Mouse (Mus musculus) lung, embryonic 14.5 days (tissue): ENCODE measurements around the gene Ndufa3. TPM values are rescaled to one million over a fixed set of nuclear protein-coding genes. Genes with fewer than 3 reads are reported as not detected.

Experiments used
- ATAC-seq: fragments of 200-750 bp; cut with Nextera tagmentation; 2 replicates; pipeline ENCODE4 v1.8.0; 2017; ENCODE audit warnings: mild to moderate bottlenecking, moderate TSS enrichment, moderate library complexity; ENCODE audit not compliant: insufficient read depth
- DNase-seq: peaks from one replicate; pipeline ENCODE4 v3.0.0-alpha.2; 2015
- H3K27ac ChIP-seq: fragments of 300-500 bp; sonication (generic); 2 replicates; pipeline ENCODE4 v1.5.1; 2014; ENCODE audit warnings: low read depth, mild to moderate bottlenecking, moderate library complexity
- H3K27me3 ChIP-seq: fragments of 300-500 bp; sonication (generic); 2 replicates; pipeline ENCODE4 v1.6.1; 2014; ENCODE audit warnings: low read length, control low read depth; ENCODE audit not compliant: insufficient read depth
- H3K36me3 ChIP-seq: fragments of 300-500 bp; sonication (generic); 2 replicates; pipeline ENCODE4 v1.6.1; 2014; ENCODE audit warnings: control low read depth; ENCODE audit not compliant: insufficient read depth
- H3K4me1 ChIP-seq: fragments of 300-500 bp; sonication (generic); 2 replicates; pipeline ENCODE4 v1.6.1; 2014; ENCODE audit warnings: antibody characterized with exemption, control low read depth; ENCODE audit not compliant: insufficient read depth
- H3K4me2 ChIP-seq: fragments of 300-500 bp; sonication (generic); 2 replicates; pipeline ENCODE4 v1.6.1; 2014; ENCODE audit warnings: mild to moderate bottlenecking
- H3K4me3 ChIP-seq: fragments of 300-500 bp; sonication (generic); 2 replicates; pipeline ENCODE4 v1.5.1; 2014; ENCODE audit warnings: low read depth, low read length
- H3K9ac ChIP-seq: fragments of 300-500 bp; sonication (generic); 2 replicates; pipeline ENCODE4 v1.6.1; 2014
- H3K9me3 ChIP-seq: fragments of 300-500 bp; sonication (generic); 2 replicates; pipeline ENCODE4 v1.6.1; 2016; ENCODE audit warnings: low read depth, low read length, control low read depth
- CTCF ChIP-seq: IDR thresholded peaks from 2 replicates; pipeline ENCODE4 v1.5.1; 2016; ENCODE audit warnings: antibody characterized with exemption, low read depth
- WGBS: fragments of 180-500 bp; shearing (Covaris S2); extraction: QIAGEN DNeasy Blood & Tissue Kit; methylation state at CpG from one replicate; pipeline ENCODE4 v1.1.7; 2014; 5-methylcytosine and 5-hydroxymethylcytosine counted together
- microRNA-seq: library from miRNA; unstranded; fragments of <30 nt; microRNA quantifications from one replicate; pipeline ENCODE4, GENCODE M21; 2016; ENCODE audit warnings: borderline number of aligned reads
- polyA plus RNA-seq: library from polyadenylated mRNA; unstranded; fragments of >200 nt; fragmentation: Nextera tagmentation; extraction: Ambion mirVana; gene quantifications from 2 replicates; pipeline ENCODE4 v1.2.1, GENCODE M21; 2014

The Ndufa3 gene
- polyA plus RNA-seq, 1 experiment from 2014 or later: 511 TPM

- Histone ChIP-seq H3K9ac (peak within 1 kb of the TSS; percentile 69), H3K27ac (peak within 1 kb of the TSS; percentile 89), H3K27me3 (no peaks in the 10 kb centered on the region), H3K4me3 (peak within 1 kb of the TSS; percentile 59), H3K4me1 (0 out of 2 replicates have a peak, but pooled peaks cover 3% of the 10 kb centered on the region), H3K9me3 (no peaks in the 10 kb centered on the region), H3K4me2 (peak within 1 kb of the TSS; percentile 82), H3K36me3 (peaks cover 32% of the 10 kb centered on the region)
- DNase-seq: peak; percentile 99
- TF ChIP-seq CTCF: no peak
- ATAC-seq: peak; percentile 99
- 2% methylated on average over 45 of the region's 45 CpGs for WGBS
Observed at GRCm38 (mm10) chr7:3665215-3666114, 48.3 kb downstream of the Ndufa3 start, which contains the start of gene Leng1. Gene Leng1 (minus strand): TSS chr7:3665840.

DNA sequence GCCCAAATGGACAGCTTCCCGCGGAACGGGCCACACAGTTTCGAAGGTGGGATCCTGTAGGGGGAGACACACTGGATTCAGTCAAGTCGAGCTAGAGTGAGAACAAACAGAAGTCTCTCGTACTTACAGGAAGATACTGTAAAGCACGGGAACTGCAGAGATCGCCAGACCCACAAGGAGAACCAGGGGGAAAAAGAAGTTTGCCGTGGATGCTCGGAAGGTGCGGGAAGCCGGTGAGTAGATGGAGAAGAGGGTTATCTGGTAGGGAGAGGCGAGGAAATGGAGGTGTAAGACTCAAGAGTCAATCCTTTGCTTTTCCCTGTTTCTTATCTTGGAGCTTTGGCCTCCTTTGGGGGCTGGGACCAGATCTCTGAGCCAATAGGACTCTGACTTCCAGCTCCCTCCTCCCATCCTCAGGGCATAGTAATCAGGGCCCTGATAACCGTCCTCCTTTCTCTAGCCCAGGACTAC, 49.8 kb downstream of the Ndufa3 start:
- peak; percentile 29 for TF ChIP-seq CTCF
- no peaks in the 10 kb centered on the region for H3K9me3 ChIP-seq
- no peaks in the 10 kb centered on the region for H3K27me3 ChIP-seq
- H3K4me3 ChIP-seq: no peak overlapping the region
- H3K4me1 ChIP-seq: 0 out of 2 replicates have a peak, but pooled peaks cover 3% of the 10 kb centered on the region
- DNase-seq (peak; percentile 40), ATAC-seq (no peak)
- no peak overlapping the region for H3K27ac ChIP-seq
- 11% methylated on average over 14 of the region's 14 CpGs for WGBS
- H3K9ac ChIP-seq: no peak overlapping the region
- H3K4me2 ChIP-seq: peak overlapping the region; percentile 82
- H3K36me3 ChIP-seq: peaks cover 17% of the 10 kb centered on the region

Small RNAs within 50 kb of the gene (microRNA-seq; reads per million reads assigned to microRNA genes)
- not detected for gene Gm25100
- 4.3 reads per million, percentile 15 among the genes with 10 or more reads in this experiment for gene Mir3572

Other genes starting within 250 kb of the Ndufa3 start
- gene Cacng8, start 226.7 kb upstream of the Ndufa3 start, polyA plus RNA-seq: 2.9 and 4.8 TPM in 2 replicates
- gene Cacng6, start 193.2 kb upstream of the Ndufa3 start, polyA plus RNA-seq: not detected in 2 replicates
- gene Tarm1, start 114.7 kb upstream of the Ndufa3 start, polyA plus RNA-seq: not detected in 2 replicates
- 0.20 TPM in 1 of 2 replicates, not detected in the other for gene Oscar, start 1.2 kb upstream of the Ndufa3 start, polyA plus RNA-seq
- gene Tfpt, start 12.6 kb downstream of the Ndufa3 start, polyA plus RNA-seq: 25.7 and 27.2 TPM in 2 replicates
- gene Prpf31, start 12.6 kb downstream of the Ndufa3 start, polyA plus RNA-seq: 103 and 112 TPM in 2 replicates
- 76.4 and 79.8 TPM in 2 replicates for gene Cnot3, start 27.9 kb downstream of the Ndufa3 start, polyA plus RNA-seq
- 12.0 and 12.5 TPM in 2 replicates for gene Leng1, start 48.5 kb downstream of the Ndufa3 start, polyA plus RNA-seq
- gene Tmc4, start 60.2 kb downstream of the Ndufa3 start, polyA plus RNA-seq: 16.1 and 17.3 TPM in 2 replicates
- gene Tsen34, start 75.5 kb downstream of the Ndufa3 start, polyA plus RNA-seq: 277 and 290 TPM in 2 replicates
- gene Mboat7, start 76.2 kb downstream of the Ndufa3 start, polyA plus RNA-seq: 38.0 and 44.2 TPM in 2 replicates
- gene Rps9, start 86.6 kb downstream of the Ndufa3 start, polyA plus RNA-seq: 1,609 and 1,625 TPM in 2 replicates
- 0.91 and 1.2 TPM in 2 replicates for gene Pirb, start 103.0 kb downstream of the Ndufa3 start, polyA plus RNA-seq
- gene Gm15448, start 208.3 kb downstream of the Ndufa3 start, polyA plus RNA-seq: not detected in 2 replicates
- 0.50 and 0.58 TPM in 2 replicates for gene Pira2, start 227.7 kb downstream of the Ndufa3 start, polyA plus RNA-seq